Mouse (Mus musculus): ENCODE measurements at regions not wholly inside any gene's neighbourhood (a gene's known extent, or its start where the extent isn't known, plus 50 kb on each side); places are given as distances from the start of the nearest gene placed in this dataset.
"Not testable (repeated sequence)": the region's sequence is repeated elsewhere in the genome, so short reads cannot be mapped to it uniquely, and the experiment has no call there.

DNA sequence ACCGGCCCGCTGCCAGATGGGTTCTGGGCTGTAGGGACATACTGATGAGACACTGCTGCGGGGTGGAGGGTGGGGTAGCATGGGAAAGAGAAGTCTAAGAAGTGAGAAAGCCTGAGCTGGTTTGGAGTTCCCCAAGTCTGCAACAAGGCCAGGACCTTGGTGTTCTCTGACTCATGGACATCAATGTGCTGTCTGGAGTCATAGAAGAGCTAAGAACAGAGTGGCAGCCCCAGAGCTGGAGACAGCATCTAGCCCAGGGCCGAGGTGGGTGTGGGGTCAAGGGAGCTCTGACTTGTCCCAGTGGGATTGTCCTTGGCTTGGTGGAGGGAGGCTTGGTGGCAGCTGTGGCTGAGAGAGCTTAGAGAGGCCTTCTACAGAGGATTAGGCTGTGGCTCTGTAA lies 600.4 kb upstream of the Klhl29 start:
- no peak for DNase-seq (ENCODE audit: low spot score in 2 of 2)
- intact Hi-C loops (cut with DNase I) = no loop called here

DNA sequence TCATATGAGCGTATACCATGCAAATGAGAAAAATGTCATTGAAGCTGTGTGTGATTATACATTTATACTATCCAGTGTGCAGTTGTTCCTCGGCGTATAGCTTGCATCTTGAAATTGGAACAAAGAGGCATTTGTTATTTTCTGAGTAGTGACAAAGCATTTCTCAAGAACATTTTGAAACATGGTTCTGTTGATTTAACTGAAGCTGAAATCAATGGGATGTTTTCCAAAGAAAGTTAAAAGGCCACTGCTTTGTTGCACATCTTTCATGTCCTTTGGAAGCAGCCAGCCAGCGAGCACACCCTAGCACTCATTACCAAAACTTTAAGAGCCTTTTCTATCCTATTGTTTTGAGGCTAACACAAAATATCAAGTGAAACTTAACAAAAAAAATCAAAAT lies 594.1 kb upstream of the Klhl29 start:
- no peak for DNase-seq (ENCODE audit: low spot score in 2 of 2)
- intact Hi-C loops (cut with DNase I) = no loop called here

DNA sequence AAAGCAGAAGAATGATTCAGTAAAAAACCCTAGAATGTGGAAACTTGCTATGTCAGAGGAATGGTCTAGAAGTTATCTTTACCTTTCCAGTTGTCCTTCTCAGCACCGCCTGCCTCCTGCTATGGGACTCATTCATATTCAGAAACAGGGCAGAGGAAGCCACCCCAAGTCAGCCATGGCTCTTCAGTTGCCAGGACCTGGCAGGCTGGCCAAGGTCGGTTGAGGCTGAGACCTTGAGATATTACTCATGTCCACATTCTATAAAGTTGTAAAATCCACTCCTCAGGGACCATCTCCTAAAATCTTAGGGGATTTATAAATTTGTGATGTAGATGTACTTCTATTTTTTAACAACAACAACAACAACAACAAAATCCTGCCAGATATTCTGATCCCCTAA lies 580.7 kb upstream of the Klhl29 start:
- DNase-seq (ENCODE audit: low spot score in 2 of 2) = no peak
- intact Hi-C loops (cut with DNase I) = no loop called here

DNA sequence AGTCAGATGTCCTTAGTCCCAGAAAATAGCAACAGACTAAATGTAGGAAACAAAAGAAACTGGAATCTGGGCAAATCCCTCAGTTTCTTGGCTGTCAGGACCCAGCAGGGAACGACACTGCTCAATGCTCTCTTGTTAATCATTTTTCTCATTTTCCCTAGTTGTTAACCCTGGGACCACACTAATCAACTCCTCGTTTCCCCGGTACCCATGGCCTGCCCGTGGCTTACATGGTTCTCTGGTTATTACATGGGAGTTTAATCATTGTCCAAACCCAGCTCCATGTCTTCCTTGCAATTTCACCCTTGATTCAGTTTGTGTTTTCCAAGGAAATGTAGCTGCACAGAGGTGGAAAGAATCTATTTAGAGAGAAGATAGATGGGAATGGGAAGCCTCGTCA lies 580.1 kb upstream of the Klhl29 start:
- DNase-seq (ENCODE audit: low spot score in 2 of 2) = no peak
- intact Hi-C loops (cut with DNase I) = no loop called here

DNA sequence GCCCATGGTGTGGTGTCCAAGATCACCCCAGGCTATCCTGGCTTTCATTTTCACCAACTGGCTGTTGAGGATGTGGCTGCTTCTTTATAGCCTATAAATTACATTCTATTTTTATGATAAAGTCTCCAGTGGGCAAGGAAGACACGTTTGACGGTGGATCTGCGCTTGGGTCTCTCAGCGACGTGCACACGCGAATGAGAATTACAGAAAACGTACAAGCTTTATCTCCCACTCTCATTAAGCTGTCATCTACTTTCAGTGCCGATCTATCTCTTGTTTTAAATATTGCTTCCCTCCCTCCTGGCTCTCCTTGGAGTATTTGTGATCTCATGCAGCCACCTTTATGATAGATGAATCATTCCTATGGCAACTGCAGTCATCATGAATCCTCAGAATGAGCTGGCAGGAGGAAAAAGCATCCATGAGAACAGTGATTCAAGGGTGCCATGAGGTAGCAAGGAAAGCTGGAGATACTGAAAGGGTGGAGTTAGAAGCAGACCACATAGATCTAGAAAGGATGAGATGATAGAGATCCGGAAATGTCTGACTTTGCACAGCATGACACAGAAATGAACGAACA lies 568.0 kb upstream of the Klhl29 start:
- intact Hi-C loops (cut with DNase I) = no loop called here
- peak in 1 of 2 experiments; percentile 54 for DNase-seq (ENCODE audit: low spot score in 2 of 2)

DNA sequence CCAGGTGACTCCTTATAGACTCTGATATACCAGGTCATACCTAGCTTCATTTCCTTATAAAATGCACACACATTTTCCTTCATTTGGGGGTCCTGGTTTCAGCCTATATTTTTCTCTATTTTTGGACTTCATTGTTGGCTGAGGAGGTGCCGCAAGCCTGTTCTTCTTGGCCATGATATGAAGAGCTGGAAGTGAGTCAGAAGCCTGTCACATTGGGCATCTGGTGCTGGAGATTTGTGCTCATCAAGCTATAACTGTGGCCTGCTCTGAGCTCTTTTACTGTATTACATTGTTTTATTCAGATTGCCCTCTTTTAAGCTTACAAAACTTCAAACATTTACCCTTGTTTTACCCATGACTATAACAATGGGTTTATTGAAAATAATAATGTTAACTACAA lies 545.8 kb upstream of the Klhl29 start:
- no peak for DNase-seq (ENCODE audit: low spot score in 2 of 2)

DNA sequence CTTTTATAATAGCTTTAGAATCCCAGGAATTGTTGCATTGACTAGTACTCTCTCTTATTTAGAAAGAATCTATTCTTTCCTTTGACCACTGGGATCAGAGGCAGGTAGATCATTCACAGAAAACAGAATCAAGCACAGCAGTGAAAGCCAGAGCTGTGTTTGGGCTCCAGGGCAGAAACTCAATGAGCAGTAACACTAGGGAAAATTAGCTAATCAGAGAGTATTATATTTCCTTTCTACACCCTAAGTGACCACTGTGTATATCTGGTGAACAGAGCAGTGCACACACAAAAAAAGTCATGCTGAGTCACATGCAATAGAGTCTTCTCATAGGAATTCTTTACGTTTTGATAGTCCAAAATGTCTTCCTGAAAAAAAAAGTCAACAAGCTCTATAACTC lies 542.5 kb upstream of the Klhl29 start:
- no peak for DNase-seq (ENCODE audit: low spot score in 2 of 2)
- intact Hi-C loops (cut with DNase I) = no loop called here

More for the DNA sequence above, 545.8 kb upstream of the Klhl29 start:
- intact Hi-C loops (cut with DNase I) = no loop called here

DNA sequence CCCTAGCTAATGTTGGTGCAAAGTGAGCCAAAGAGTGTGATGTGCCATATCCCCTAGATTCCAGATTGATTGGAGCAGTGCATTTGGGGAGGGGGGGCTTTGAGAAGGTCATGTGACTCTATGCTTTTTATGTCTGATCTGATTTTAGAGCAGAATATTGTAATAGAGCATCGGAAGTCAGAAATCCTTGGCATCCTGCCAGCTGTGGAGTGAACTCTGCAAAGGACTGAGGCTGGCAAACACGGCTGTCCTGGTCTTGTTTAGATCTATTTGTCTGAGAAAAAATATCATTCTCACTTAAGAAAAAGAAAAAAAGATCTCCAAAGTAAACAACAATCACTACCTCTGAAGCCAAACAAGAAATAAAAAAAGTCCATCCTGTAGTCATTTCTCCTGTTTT lies 530.8 kb upstream of the Klhl29 start:
- no peak for DNase-seq (ENCODE audit: low spot score in 2 of 2)
- intact Hi-C loops (cut with DNase I) = no loop called here

DNA sequence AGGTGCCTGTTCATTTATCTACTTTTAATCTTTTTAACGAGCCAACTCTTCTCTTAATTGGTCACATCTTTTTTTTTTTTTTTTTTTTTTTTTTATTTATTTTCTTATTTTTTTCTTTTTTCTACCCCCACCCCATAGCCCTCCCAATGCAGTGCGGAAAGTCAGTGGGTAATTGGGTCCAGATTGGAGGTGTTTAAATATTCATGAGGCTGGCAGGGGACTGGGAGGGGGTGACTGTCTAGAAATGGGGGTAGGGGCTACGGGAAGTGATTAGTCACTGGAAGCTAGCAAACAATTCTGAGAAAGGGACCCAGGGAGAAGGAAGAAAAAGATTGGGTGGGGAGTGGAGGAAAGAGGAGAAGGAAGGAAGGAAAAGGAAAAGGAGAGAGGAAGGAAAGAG lies 516.3 kb upstream of the Klhl29 start:
- intact Hi-C loops (cut with DNase I); DNase-seq (ENCODE audit: low spot score in 2 of 2): not testable (repeated sequence)

DNA sequence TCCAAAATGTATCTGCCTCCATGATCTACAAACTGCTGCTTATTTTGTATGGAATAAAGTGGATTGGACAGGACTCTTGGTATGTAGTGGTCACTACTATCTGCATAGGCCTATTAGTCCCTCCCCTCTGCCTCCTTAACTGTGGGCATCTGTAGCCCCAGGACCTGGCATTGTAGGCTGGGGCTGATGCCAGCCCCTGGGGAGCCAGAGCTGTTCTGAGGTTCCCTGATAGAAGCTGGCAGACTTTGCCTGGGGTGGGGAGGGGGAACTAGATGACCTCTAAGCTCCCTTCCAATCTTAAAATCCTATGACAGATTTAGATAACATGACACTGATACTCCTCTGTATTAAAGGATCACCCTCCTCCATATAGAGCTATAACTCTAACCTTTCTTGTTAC lies 491.2 kb upstream of the Klhl29 start:
- DNase-seq (ENCODE audit: low spot score in 2 of 2) = no peak
- intact Hi-C loops (cut with DNase I) = no loop called here

DNA sequence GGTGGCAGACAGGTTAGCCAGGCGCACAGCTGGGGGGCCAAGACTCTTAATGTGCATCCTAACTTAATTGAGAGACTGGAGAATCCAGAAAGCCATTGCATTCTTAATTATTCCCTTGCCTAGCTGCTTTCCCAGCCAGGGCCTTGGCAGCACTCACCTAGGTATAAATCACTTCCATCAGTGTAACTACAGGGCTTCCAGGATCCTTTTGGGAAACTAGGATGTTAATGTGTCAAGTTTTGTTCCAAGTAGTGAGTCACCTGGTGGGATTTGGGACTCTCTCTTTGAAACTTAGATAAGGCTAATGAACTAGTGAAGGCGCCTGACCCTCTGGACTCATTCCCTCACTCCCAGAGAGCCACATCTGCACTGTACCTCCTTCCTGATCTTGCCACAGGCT lies 484.3 kb upstream of the Klhl29 start:
- DNase-seq (ENCODE audit: low spot score in 2 of 2) = no peak
- intact Hi-C loops (cut with DNase I) = no loop called here

DNA sequence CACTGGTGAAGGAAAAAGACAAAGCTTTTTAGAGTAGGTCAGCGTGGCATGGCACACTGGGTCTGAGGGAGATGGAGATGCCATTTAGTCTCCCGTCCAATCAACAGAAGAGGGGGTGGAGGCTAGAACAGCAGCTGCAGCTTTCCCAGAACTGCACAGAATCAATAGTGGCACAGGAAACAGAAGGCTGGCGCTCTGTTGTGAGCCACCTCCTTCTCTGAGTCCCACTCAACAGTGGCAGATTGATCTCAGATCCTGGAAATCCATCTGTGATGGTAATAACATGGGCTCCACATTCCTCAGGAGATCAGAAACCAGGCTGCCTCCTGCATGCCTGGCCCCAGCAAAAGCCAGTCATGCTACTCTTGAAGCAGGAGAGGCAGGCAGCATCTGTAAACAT lies 480.9 kb upstream of the Klhl29 start:
- DNase-seq (ENCODE audit: low spot score in 2 of 2) = peak; percentile 25 to 78
- intact Hi-C loops (cut with DNase I) = no loop called here

DNA sequence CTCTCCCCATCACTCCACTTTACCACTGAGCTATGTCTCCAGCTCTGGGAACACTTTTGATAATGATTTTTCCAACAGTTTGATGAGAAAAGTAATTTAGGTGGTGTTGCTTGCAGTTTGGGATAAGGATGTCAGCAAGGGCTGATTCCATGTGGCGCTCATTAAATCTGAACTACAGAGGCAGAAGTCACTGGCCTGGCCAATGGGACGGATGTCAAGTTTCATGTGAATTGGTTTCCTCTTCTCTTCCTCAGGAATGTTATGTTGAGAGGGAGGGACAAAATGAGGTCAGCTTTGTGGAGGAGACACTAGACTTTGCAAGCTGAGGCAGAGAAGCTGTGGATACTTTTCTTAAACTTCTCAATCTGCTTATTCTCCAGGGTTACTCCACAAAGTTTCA lies 434.9 kb upstream of the Klhl29 start:
- intact Hi-C loops (cut with DNase I) = no loop called here
- no peak for DNase-seq (ENCODE audit: low spot score in 2 of 2)

DNA sequence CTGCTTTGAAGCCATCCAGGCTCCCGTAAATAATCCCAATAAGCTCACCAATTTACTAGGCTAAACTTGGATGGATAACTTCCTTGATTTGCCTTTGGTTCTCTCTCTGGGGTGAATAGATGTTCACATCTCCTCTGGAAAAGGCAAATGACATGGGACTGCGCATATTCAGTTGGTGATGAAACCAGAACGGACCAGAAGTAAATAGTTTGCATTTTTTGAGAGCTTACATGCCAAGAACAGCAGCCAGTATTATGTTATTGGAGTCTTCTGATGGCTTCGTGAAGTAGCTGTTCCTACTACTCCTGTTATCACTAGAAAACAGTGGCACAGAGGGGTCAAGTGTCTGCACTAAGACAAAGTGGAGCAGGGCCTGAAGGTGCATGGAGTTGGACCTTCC lies 434.5 kb upstream of the Klhl29 start:
- DNase-seq (ENCODE audit: low spot score in 2 of 2) = no peak
- intact Hi-C loops (cut with DNase I) = no loop called here

DNA sequence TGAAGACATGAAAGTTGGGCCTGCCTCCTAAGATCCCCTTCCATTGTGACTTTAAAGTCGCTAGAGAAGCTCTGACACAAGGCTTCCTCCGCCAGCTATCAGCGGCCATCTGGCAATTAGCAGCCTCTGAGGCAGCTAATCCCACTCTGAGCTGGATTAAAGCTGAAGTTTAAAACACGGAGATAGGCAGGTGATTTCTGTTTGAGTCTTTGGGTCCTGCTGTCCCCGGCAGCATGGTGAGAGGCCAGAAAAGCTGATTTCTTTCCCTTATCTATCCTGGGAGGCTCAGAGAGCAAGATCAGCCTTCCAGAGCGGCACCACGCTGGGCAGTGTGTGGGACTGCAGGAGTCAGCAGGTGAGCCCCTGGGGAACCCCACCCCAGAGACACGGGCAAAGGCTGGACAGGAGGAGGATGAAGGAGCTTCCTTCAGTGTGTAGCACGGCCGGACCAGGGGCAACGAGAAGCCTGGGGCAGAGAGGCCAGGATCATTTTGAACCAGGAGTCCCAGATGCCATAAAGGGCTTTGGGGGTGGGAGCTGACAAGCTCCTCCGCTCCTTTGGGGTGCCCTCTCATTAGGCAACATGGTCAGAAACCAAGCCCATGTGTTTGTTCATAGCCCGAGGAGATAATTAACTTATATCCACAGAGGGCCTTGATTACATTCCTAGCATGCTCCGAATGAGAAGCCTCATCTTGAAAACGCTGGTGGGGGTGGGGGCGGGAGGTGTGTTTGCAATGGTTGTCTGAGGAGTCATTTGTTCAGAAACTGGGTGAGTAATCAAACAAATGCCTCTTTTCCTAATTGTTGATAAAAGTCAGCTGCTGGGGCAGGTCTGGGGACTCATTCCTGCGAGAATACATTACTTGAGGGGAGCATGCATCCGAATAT lies 432.8 kb upstream of the Klhl29 start:
- no peak for DNase-seq (ENCODE audit: low spot score in 2 of 2)

DNA sequence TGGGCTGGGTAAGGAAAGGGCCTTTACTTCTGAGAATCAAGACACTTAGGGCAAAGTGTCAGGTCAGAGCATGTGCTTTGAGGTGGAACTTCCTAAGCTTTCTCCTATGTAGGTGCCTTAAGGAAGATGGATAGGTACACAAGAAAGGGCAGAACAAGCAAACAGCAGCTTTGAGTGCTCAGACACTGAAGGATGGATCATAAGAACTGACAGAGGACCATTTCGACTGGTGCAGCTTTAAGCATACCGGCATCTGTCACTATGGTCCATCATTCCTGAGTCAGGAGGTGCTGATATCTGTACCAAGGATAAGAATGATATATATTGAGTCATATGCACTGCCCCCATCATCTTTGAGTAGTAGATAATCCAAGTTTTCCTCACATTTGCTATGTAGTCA lies 430.2 kb upstream of the Klhl29 start:
- DNase-seq (ENCODE audit: low spot score in 2 of 2) = no peak
- intact Hi-C loops (cut with DNase I) = no loop called here

More for the DNA sequence above, 432.8 kb upstream of the Klhl29 start:
- intact Hi-C loops (cut with DNase I) = no loop called here

DNA sequence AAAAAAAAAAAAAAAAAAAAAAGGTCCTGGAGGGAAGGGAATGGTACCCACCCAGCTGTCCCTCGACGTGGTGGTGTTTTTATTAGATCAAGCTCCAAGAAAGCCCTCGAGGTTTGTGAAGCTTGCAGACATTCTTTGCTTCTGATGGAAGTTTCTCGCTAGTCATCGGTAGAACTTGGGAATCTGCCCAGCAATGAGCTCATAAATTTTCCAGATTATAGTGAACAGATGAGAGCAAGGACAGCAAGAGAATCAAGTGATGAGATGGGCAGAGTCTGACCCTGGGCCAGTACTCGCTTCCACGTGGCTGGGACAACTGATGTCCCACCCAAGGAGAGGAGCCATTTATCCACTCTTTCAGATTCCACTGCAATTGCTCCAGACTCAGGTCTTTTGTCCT lies 417.6 kb upstream of the Klhl29 start:
- intact Hi-C loops (cut with DNase I) = no loop called here
- DNase-seq (ENCODE audit: low spot score in 2 of 2) = peak; percentile 7 to 35

DNA sequence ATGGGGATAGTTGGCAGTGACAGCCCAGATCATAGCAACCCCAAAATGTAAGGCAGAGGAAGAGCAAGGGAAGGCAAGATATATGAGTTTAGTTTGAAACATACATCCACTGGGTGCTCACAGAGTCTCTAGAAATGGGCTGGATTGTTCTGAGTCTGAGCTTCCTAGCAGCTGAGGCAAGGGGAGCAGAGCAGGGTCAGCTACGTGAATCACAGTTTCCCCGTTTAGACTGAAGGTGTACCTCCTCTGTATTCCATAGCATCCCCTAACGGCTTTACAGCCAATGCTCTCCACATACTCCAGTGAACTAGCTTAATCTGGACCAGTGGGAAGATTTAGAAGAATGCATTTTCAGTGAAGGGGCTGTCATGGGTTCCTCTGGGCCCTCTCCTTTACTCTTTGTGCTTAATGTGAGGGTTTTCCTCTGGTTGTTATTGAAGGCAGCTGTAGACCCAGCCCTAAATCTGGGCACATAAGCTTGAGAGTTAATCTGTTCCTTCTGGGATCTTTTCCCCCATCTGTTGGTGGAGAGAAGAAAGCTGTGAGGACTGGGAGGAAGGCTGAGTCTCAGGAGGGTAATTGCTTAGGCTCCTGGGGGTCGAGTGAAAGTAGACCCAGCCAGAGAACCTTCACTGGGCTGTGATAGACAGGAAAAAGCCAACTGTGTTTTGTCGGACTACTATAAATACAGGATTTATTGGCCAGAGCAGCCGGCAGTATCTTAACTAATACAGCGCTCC lies 411.8 kb upstream of the Klhl29 start:
- no peak for DNase-seq (ENCODE audit: low spot score in 2 of 2)

DNA sequence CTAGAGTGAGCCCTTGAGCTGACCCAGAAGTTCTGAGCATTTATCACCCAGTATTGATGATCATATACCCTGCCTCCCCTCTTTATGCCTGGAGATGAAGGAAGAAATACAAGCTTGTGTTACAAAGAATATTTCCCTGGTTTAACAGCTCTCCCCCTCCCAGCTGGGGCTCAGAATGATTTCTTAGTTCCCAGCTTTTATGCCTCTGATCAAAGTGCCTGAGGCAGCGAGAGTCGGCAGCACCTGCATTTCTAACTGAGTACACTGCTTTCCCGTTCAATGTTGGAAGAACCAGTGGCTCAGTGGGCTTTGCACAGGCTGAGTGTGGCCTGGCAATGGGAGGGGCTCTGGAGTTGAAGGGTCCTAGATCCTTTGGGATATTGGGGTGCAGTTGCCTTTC lies 405.8 kb upstream of the Klhl29 start:
- intact Hi-C loops (cut with DNase I) = no loop called here
- DNase-seq (ENCODE audit: low spot score in 2 of 2) = no peak

More for the DNA sequence above, 411.8 kb upstream of the Klhl29 start:
- intact Hi-C loops (cut with DNase I) = no loop called here

DNA sequence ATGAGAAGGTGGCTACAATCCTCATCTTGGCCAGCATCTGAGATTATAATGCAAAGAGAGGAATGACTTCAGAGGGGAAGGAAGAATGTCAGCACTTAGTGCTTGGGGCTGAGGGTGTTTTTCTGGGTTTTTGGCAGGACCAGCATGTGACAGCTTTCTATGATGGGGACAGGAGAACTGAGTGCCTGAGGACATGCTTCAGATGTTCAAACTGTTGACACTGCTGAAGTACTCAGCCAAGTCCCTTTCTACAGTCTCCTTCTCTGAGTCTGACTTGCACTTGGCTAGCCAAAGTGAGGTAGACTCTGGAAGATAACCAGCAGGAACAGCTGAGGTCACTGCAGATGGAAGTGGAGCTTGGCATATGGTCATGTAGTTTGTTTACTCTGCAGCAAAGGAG lies 402.1 kb upstream of the Klhl29 start:
- no peak for DNase-seq (ENCODE audit: low spot score in 2 of 2)
- intact Hi-C loops (cut with DNase I) = no loop called here

Measured in left cerebral cortex, postnatal 25 days (tissue).